Mouse (Mus musculus) liver, adult 2 months (tissue): ENCODE measurements around the gene Tmem37.

Source experiments
- CTCF ChIP-seq: fragments of 200-500 bp; IDR thresholded peaks from 2 replicates; pipeline ENCODE4 v1.5.1; 2011; ENCODE audit warnings: low read depth, low read length, control low read depth
- POLR2A ChIP-seq: fragments of 200-500 bp; IDR thresholded peaks from 2 replicates; pipeline ENCODE4 v1.6.1; 2011; ENCODE audit warnings: low read length, control low read depth; ENCODE audit not compliant: insufficient read depth; ENCODE audit errors: extremely low read depth

DNA sequence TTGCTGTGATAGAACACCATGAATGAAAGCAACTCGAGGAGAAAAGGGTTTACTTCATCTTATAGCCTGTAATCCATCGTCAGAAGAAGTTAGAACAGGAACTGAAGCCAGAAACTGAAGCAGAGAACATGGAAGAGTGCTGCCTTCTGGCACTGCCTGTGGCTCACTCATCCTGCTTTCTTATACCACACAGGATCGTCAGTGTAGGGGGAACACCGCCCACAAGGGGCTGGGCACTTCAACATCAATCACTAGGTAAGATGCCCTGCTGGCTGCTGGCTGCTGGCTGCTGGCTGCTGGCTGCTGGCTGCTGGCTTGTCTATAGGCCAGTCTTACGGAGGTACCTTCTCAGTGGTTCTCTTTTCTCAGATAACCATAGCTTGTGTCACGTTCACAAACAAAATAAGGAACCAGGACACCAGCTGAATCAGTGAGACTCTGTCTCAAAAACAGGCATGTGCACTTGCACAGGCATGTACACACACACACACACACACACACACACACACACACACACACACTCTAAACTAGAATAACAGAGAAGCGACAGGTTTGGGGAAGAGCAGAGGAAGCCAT, 53.5 kb downstream of the Tmem37 start:
- no peak for TF ChIP-seq CTCF
- no peak for TF ChIP-seq POLR2A
